7 mouse cellular contexts compared by ENCODE assay signal in the genomic region with DNA sequence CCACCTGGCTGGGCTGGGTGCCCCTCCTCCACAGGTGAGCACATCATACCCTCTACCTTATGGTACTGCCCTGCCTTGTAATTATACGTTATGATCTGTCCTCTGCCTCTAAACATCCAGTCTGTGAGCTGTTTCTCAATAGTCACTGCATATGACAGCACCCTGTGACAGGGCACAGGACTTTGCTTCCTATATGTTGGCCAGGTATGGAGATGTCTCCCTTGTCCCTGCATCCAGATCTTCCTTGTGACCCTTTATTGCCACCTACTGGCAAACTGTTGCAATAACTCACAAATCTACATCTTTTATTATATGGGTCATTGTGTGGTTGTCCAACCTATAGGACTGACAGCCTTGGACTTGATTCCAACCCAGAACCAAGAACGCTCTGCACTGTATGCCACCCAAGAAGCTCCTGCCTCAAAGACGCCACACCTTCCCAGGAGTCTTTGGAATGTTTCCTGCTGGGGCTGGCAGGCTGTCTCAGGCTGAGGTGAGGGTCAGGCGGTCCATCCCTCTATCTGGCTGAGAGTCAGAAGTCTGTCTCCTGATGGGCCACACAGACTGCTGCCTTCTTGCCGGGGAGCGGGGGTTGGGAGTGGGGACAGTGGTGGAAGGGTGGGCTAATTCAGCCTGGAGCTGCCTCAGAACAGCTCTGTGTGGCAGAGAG. TPM values are rescaled to one million over a fixed set of nuclear protein-coding genes. Genes with fewer than 3 reads are reported as not detected.
A peak's percentile ranks its signal among the peaks of the same experiment; 100 is the strongest.
DNase-seq lines count a peak whose midpoint lies in the region; ATAC-seq and TF ChIP-seq lines count a peak whose summit lies in the region.

No protein-coding gene starts in this region.

- H3K27me3 ChIP-seq in E14TG2a.4 (ENCODE audit: insufficient read depth, low read length) (no peaks in the 10 kb centered on the region), Patski (no peaks in the 10 kb centered on the region)

- H3K36me3 ChIP-seq in E14TG2a.4 (ENCODE audit: insufficient read depth, low read length), result no peaks in the 10 kb centered on the region

- H3K27ac ChIP-seq in cortical plate, adult 2 months (ENCODE audit: insufficient read depth, low read length), result no peak overlapping the region

- intact Hi-C loops in heart, postnatal 10 days (cut with DNase I), result loop anchor here (1.0 to 5.0 kb wide), 3 partner anchors 95 to 270 kb away; no protein-coding TSS in a partner anchor

- no peaks in the 10 kb centered on the region for H3K9me3 ChIP-seq in E14TG2a.4 (ENCODE audit: low read length)

- peaks cover 12% of the 10 kb centered on the region for H3K4me1 ChIP-seq in E14TG2a.4 (replicated peaks; ENCODE audit: low read depth, low read length)
- H3K4me1 ChIP-seq in cortical plate, adult 2 months (ENCODE audit: control insufficient read depth, insufficient read depth, low read length), result peaks cover 1% of the 10 kb centered on the region; the same call in 1 of the 2 replicates

- no peak for DNase-seq in Patski (ENCODE audit: low read depth, low spot score)
- peak; percentile 54 to 69 for DNase-seq in heart, postnatal 10 days
- peak; percentile 60 to 61 for DNase-seq in kidney, postnatal 25 days
- peak; percentile 56 for DNase-seq in lung, postnatal 10 days
- DNase-seq in right cerebral cortex, postnatal 4 days, result peak; percentile 23

- TF ChIP-seq CTCF in E14TG2a.4 (conservative IDR thresholded peaks at IDR 0.05; ENCODE audit: low read length) (peak; percentile 63), Patski (IDR thresholded peaks at IDR 0.05) (peak; percentile 81)
- TF ChIP-seq CTCF in cortical plate, adult 2 months (IDR thresholded peaks at IDR 0.05; ENCODE audit: extremely low read depth, insufficient read depth, low read length), result peak; percentile 75

- in situ Hi-C loops in Patski (cut with MboI; ENCODE audit: low pct_unique_long_range_greater_than_20kb), result loop anchor here (5.0 kb wide), 2 partner anchors 145 to 385 kb away; no protein-coding TSS in a partner anchor

- POLR2A ChIA-PET in Patski (lab: Charles Lee), result interaction anchor here (1.2 kb wide), 2 partner anchors 151 to 152 kb away, joined by 3 read pairs; partner anchors contain the start of gene Timp3

- CTCF ChIA-PET in Patski (lab: Charles Lee), result interaction anchor here (0.8 to 2.0 kb wide), 7 partner anchors 148 to 431 kb away, joined by 3 to 6 read pairs (median 3); partner anchors contain the start of gene Fbxo7

- peak; percentile 67 for ATAC-seq in Patski

- no peak overlapping the region for H3K4me3 ChIP-seq in E14TG2a.4 (replicated peaks; ENCODE audit: low read length)
- H3K4me3 ChIP-seq in cortical plate, adult 2 months (ENCODE audit: insufficient read depth, low read length), result no peak overlapping the region

- no peak for TF ChIP-seq POLR2A in cortical plate, adult 2 months (IDR thresholded peaks at IDR 0.05; ENCODE audit: extremely low read depth, insufficient read depth, low read length)

RNA-seq across cellular contexts. Expression of gene Syn3, which starts 46.2 kb away (rescaled TPM):
- polyA plus RNA-seq in Patski (2021), result 2.1 TPM
- 7.1 and 7.5 TPM in 2 replicates for polyA plus RNA-seq in cortical plate, adult 2 months (2012; rRNA removed)
- under 1 TPM; 0.62 to 0.79 TPM for total RNA-seq in heart, postnatal 10 days (2021)
